Mouse (Mus musculus): Measurements from ENCODE around the gene Oaz2. TPM values are rescaled to one million over a fixed set of nuclear protein-coding genes. Genes with fewer than 3 reads are reported as not detected.
"Not testable (repeated sequence)": the region's sequence is repeated elsewhere in the genome, so short reads cannot be mapped to it uniquely, and the experiment has no call there.

Oaz2 gene
- polyA plus RNA-seq, 1 experiment from 2014 or later: 319 TPM

DNA sequence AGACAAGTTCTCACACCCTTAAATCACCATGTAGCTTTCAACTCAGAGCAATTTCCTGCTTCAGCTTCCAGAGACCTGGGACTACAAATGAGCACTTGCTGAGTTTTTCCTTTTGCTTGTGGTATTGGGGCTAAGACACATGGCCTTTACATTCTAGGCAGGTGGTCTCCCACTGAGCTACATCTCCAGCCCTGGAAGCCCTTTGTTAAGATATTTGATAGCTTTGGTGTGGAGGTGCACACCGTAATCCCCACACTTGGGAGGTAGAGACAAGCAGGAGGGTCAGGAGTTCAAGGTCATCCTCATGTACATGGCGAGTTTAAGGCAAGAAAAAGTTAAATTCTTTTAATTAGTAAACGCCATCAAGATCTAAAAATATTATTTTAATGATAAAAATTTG, 14.4 kb downstream of the Oaz2 start:
- Histone ChIP-seq H3K4me3 (no peak overlapping the region), H3K4me1 (peaks cover 42% of the 10 kb centered on the region), H3K27me3 (ENCODE audit: low read depth, poor library complexity, severe bottlenecking) (no peaks in the 10 kb centered on the region), H3K36me3 (peaks cover 37% of the 10 kb centered on the region), H3K9me3 (replicated peaks) (no peaks in the 10 kb centered on the region), H3K27ac (no peak overlapping the region)
- DNase-seq (ENCODE audit: low spot score): no peak
- whole genome bisulfite sequencing: 90% methylated on average over 3 of the region's 3 CpGs

DNA sequence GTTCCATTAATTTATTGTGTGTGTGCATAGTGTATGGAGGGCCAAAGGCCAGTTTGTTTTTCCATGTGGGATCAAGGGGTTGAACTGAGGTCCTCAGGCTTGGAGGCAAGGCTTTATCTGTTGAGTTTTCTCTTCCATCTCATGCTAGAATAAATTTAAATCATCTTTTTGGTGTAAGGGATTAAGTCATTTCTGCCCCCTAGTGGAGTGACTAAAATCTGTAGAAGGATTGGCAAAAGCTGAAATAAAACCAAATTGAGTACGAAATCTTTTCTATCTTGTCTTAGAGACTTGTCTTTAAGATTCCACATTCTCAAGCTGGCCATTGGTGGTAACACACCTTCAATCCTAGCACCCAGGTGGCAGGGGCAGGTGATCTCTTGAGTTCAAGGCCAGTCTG, 15.2 kb downstream of the Oaz2 start:
- H3K4me1 ChIP-seq: peaks cover 34% of the 10 kb centered on the region
- H3K36me3 ChIP-seq: peaks cover 45% of the 10 kb centered on the region
- H3K9me3 ChIP-seq (replicated peaks): no peaks in the 10 kb centered on the region
- WGBS: 88% methylated on average over 1 of the region's 1 CpGs
- no peaks in the 10 kb centered on the region for H3K27me3 ChIP-seq (ENCODE audit: low read depth, poor library complexity, severe bottlenecking)
- H3K4me3 ChIP-seq: no peak overlapping the region
- no peak for DNase-seq (ENCODE audit: low spot score)
- no peak overlapping the region for H3K27ac ChIP-seq

DNA sequence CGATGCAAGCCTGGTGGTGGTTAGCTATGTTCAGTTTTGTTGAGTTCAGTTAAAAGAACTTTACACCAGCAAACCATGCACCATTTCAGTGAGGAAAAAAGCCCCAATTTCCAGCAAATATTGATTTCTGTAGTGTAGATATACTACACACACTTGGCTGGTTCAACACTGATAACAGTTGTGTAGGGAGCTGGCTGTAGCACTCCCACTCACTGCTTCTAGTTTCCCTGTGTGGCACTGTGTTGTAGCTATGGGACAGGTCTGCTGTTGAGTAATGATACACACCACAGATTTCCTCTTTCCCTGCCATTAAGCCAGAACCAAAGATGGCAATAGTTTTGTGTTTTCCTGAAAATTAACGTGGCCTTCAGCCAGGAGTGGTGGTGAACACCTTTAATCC, 16.9 kb downstream of the Oaz2 start:
- 90% methylated on average over 2 of the region's 2 CpGs for WGBS
- peaks cover 17% of the 10 kb centered on the region for H3K4me1 ChIP-seq
- H3K36me3 ChIP-seq: peaks cover 55% of the 10 kb centered on the region
- H3K4me3 ChIP-seq: no peak overlapping the region
- no peak for DNase-seq (ENCODE audit: low spot score)
- H3K27ac ChIP-seq: no peak overlapping the region
- H3K9me3 ChIP-seq (replicated peaks): no peaks in the 10 kb centered on the region
- H3K27me3 ChIP-seq (ENCODE audit: low read depth, poor library complexity, severe bottlenecking): no peaks in the 10 kb centered on the region

DNA sequence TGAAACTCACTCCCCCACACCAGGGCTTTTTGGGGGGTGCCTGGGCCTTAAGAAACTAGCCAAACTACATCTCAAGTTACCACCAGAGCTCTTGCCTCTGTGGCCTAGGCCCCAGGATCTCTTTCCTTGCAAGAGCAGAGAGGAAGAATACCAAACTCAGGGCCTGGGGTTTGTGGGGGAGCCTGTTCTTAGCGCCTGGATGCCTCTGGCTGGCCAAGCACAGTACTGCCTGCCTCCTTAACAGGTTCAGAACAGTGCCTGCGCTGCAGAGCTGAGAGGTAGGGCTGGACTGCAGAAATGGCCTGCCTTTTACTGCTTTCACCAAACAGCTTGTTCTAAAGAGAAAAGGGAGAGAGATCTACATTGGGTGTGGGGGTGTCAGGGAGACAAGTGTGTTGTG, 22.1 kb downstream of the Oaz2 start:
- peaks cover 86% of the 10 kb centered on the region for H3K36me3 ChIP-seq
- not testable (repeated sequence) for H3K4me3 ChIP-seq; H3K27me3 ChIP-seq (ENCODE audit: low read depth, poor library complexity, severe bottlenecking); H3K4me1 ChIP-seq; DNase-seq (ENCODE audit: low spot score); H3K9me3 ChIP-seq (replicated peaks); H3K27ac ChIP-seq
- 82% methylated on average over 2 of the region's 2 CpGs for WGBS

DNA sequence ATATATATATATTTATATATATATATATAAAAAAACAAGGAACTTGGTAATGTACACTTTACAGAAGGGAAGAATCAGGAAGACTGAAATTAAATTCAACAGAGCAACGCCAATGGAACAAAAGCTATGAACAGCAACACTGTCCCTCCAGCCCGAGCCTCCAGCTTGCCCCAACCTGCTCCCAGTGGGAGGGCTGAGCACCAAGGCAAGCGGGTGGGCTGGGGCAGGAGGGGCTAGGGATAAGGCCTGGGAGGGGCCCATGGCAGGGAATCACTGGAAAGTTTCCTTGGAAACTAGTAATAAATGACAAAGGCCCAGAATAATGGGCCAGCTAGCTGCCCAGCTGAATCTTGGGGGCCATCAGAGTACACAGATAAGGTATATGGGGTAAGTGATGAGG, 24.7 kb downstream of the Oaz2 start:
- 66% methylated on average over 3 of the region's 3 CpGs for WGBS

DNA sequence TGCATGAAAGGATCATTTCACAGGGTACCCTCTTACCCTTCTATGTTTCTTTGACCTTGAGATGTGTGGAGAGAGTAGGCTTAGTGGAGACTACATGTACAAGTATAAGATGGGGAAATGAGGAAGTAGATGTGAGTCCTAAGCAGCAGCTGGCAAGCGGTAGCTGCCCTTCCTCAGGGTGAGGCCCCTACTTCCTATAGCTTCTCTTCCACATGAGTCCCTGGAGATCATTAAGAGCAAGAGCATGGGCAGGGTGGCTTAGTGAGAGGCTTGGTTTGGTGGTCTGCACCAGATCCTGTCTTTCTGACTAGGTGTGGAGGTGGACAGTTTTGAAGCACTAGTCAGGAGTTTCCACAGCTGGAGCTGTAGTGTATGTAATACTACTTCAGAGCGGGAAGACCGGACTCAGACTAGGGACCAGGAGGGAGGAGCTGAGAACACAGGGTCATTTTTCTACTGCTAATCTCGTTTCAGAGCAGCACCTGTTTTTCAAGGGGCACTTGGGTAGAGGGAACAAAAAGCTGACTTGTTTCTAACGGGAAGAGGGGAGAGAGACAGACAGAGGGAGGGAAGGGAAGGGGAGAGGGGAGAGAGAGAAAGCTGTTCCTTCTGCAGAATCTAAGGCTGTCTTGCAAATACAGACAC, 25.3 kb downstream of the Oaz2 start:
- Histone ChIP-seq H3K27ac (0 out of 2 replicates have a peak overlapping the region, but pooled peaks have one; percentile 3), H3K27me3 (ENCODE audit: low read depth, poor library complexity, severe bottlenecking) (no peaks in the 10 kb centered on the region), H3K9me3 (replicated peaks) (no peaks in the 10 kb centered on the region), H3K36me3 (peaks cover 88% of the 10 kb centered on the region), H3K4me3 (no peak overlapping the region), H3K4me1 (peaks cover 8% of the 10 kb centered on the region; the same call in 1 of the 2 replicates)
- 66% methylated on average over 5 of the region's 5 CpGs for WGBS
- no peak for DNase-seq (ENCODE audit: low spot score)

More for the DNA sequence above, 24.7 kb downstream of the Oaz2 start:
- Histone ChIP-seq H3K4me1 (peaks cover 8% of the 10 kb centered on the region; the same call in 1 of the 2 replicates), H3K27ac (no peak overlapping the region), H3K27me3 (ENCODE audit: low read depth, poor library complexity, severe bottlenecking) (no peaks in the 10 kb centered on the region), H3K36me3 (peaks cover 88% of the 10 kb centered on the region), H3K4me3 (no peak overlapping the region), H3K9me3 (replicated peaks) (no peaks in the 10 kb centered on the region)
- DNase-seq (ENCODE audit: low spot score): no peak

DNA sequence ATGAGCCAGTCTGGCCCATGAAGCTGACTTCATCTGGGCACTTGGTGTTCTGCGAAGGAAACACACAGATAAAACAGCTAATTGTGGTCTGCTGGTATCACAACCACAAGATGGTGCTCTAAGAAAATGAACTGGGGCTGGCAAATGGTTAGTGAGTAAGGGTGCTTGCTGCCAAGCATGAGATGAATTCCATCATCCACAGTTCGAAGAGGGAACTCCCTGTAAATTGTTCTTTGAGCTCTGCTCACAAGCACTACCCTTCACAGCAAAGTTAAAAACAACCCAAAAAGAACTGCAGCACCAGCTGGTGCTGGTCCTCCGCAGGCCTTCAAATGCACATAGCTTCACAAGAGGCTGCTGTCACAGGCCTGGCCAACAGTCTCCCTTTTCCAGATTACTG, 27.8 kb downstream of the Oaz2 start:
- no peak for DNase-seq (ENCODE audit: low spot score)
- H3K27ac ChIP-seq: no peak overlapping the region
- H3K9me3 ChIP-seq (replicated peaks): no peaks in the 10 kb centered on the region

DNA sequence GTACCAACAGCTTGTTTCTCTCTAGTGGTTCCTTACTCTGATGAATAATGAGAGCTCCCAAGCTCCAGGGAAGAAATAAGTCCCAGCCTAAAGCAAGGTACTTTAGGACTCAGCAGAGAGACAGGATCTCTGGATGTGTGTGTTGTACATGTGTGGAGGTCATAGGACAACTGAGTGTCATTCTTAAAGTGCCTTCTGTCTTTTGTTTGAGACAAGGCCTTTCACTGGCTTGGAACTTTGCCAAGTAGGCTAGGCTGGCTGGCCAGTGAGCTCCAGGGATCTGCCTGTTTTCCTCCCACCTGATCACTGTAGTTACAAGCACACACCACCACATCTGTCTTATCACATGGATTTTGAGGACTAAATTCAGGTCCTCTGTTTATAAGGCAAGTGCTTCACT, 28.5 kb downstream of the Oaz2 start:
- no peak for DNase-seq (ENCODE audit: low spot score)
- H3K4me1 ChIP-seq: peaks cover 8% of the 10 kb centered on the region; the same call in 1 of the 2 replicates
- no peaks in the 10 kb centered on the region for H3K9me3 ChIP-seq (replicated peaks)
- H3K36me3 ChIP-seq: peaks cover 97% of the 10 kb centered on the region
- H3K27me3 ChIP-seq (ENCODE audit: low read depth, poor library complexity, severe bottlenecking): no peaks in the 10 kb centered on the region
- H3K27ac ChIP-seq: no peak overlapping the region
- H3K4me3 ChIP-seq: no peak overlapping the region

More for the DNA sequence above, 27.8 kb downstream of the Oaz2 start:
- Histone ChIP-seq H3K36me3 (peaks cover 96% of the 10 kb centered on the region), H3K4me3 (no peak overlapping the region), H3K27me3 (ENCODE audit: low read depth, poor library complexity, severe bottlenecking) (no peaks in the 10 kb centered on the region), H3K4me1 (peaks cover 8% of the 10 kb centered on the region; the same call in 1 of the 2 replicates)
- 91% methylated on average over 3 of the region's 3 CpGs for WGBS

DNA sequence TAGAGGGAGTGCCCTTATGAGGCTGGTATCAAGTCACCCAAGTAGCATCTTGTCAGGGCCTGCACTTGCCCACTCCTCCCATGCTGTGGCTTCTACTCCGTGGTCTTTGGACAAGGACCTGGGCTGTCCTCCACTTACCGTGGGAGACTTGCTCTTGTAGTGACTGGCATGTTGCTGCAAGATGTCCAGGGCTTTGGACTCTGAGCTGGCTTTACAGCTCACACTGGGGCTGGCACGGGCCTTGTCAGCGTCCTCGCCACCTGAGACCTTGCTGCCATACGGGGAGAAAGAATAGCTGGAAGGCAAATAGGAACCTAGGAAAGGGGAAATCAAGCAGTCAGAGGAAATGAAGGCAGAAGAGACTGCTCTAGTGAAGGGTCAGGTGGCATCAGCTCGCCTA, 29.6 kb downstream of the Oaz2 start:
- Histone ChIP-seq H3K27ac (no peak overlapping the region), H3K27me3 (ENCODE audit: low read depth, poor library complexity, severe bottlenecking) (no peaks in the 10 kb centered on the region), H3K4me3 (no peak overlapping the region), H3K9me3 (replicated peaks) (no peaks in the 10 kb centered on the region), H3K36me3 (peaks cover 99% of the 10 kb centered on the region), H3K4me1 (peaks cover 8% of the 10 kb centered on the region; the same call in 1 of the 2 replicates)
- DNase-seq (ENCODE audit: low spot score): no peak
- 90% methylated on average over 7 of the region's 7 CpGs for WGBS

DNA sequence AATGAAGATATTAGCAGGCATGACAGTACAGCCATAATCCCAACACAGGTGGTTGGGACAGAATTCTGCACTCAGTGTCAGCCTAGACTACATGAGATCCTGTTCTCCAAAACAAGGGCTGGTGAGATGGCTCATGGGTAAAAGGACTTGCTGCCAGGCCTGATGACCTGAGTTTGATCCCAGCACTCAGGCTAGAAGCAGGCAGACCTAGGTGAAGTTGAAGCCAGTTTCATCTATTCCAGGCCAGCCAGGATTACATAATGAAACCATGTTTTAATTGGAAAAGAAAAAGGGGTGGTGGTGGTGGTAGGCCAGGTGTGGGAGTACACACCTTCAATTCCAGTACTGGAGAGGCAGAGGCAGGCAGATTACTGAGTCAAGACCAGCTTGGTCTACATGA, 30.2 kb downstream of the Oaz2 start:
- H3K36me3 ChIP-seq: peaks cover 99% of the 10 kb centered on the region
- H3K27me3 ChIP-seq (ENCODE audit: low read depth, poor library complexity, severe bottlenecking): no peaks in the 10 kb centered on the region
- H3K27ac ChIP-seq: no peak overlapping the region
- H3K9me3 ChIP-seq (replicated peaks): no peaks in the 10 kb centered on the region
- no peak overlapping the region for H3K4me3 ChIP-seq
- no peak for DNase-seq (ENCODE audit: low spot score)
- H3K4me1 ChIP-seq: peaks cover 2% of the 10 kb centered on the region; the same call in 1 of the 2 replicates

DNA sequence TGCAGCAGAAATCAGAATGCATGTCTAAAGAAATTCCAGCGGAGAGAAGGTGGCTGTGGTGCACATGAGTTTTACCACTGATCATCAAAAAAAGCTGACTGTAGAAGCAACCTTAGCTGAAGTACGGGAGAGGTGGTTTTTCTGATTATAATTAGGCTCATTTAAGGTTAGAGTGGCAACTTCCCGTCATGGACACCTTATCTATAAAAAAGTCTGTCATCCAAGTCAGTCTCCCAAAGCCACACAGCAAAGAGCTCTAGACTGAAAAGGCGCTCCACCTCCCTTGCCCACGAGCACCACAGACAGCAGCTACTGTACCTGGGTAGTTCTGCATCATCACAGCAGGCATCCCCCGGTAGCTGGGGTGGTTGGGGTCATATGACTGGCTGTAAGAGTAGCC, 32.7 kb downstream of the Oaz2 start:
- WGBS: 90% methylated on average over 6 of the region's 6 CpGs
- Histone ChIP-seq H3K36me3 (peaks cover 94% of the 10 kb centered on the region), H3K27ac (no peak overlapping the region), H3K9me3 (replicated peaks) (no peaks in the 10 kb centered on the region), H3K4me3 (no peak overlapping the region), H3K27me3 (ENCODE audit: low read depth, poor library complexity, severe bottlenecking) (no peaks in the 10 kb centered on the region), H3K4me1 (no peaks in the 10 kb centered on the region)
- no peak for DNase-seq (ENCODE audit: low spot score)

DNA sequence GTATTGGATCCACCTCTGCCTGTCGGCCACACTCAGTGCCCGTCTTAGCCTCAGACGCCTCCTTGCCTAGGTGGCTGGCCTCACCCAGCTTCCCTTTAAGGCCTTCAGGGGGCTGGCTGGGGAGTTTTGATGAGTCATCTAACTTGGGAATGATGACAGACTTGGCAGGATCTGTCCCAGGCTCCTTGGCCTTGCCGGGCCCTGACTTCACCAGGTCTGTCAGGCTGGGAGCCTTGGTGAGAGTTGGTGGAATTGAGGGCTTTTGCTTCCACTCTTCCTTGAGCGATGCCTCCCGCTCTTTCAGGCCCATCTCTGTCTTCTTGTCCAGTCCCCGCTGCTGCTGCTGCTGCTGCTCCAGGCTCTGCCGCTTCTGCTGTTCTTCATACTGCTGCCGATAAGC, 34.5 kb downstream of the Oaz2 start:
- no peak overlapping the region for H3K4me3 ChIP-seq
- no peaks in the 10 kb centered on the region for H3K4me1 ChIP-seq
- H3K27ac ChIP-seq: no peak overlapping the region
- 95% methylated on average over 9 of the region's 9 CpGs for WGBS
- H3K36me3 ChIP-seq: peaks cover 90% of the 10 kb centered on the region
- DNase-seq (ENCODE audit: low spot score): no peak
- no peaks in the 10 kb centered on the region for H3K27me3 ChIP-seq (ENCODE audit: low read depth, poor library complexity, severe bottlenecking)
- no peaks in the 10 kb centered on the region for H3K9me3 ChIP-seq (replicated peaks)

DNA sequence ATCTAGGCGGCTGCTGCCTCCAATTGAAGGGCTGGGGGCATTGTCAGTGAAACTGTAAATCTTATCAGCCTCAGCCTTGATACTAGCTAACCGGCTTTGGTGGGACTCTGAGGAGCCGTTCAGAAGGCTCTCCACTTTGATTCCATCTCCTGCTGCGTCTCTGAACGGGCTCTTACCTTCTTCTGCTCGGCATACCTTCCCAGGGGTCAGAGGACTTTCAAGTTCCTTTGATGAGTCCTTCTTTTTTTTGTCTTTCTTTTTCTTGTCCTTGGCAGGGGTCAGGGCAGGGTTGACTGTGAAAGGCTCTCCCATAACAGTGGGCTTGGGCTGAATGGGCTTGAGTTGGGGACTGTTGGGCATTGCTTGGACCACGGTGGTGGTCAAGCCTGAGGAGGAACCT, 35.4 kb downstream of the Oaz2 start:
- Histone ChIP-seq H3K4me1 (no peaks in the 10 kb centered on the region), H3K4me3 (no peak overlapping the region), H3K36me3 (peaks cover 82% of the 10 kb centered on the region), H3K27ac (no peak overlapping the region), H3K9me3 (replicated peaks) (no peaks in the 10 kb centered on the region), H3K27me3 (ENCODE audit: low read depth, poor library complexity, severe bottlenecking) (no peaks in the 10 kb centered on the region)
- no peak for DNase-seq (ENCODE audit: low spot score)
- WGBS: 88% methylated on average over 7 of the region's 7 CpGs

Measured in limb, embryonic 10.5 days (tissue).